Mouse (Mus musculus) heart, adult 8-10 months (tissue): ENCODE data around the gene Mtg2. TPM values are rescaled to one million over a fixed set of nuclear protein-coding genes. Genes with fewer than 3 reads are reported as not detected.

Source experiments
- DNase-seq: peaks from one replicate; pipeline ENCODE4 v3.0.0; 2022; ENCODE audit warnings: low spot score
- total RNA-seq, 4 experiments: library from RNA; stranded (reverse); gene quantifications; 2 replicates each; pipeline ENCODE4 v1.2.4; 2022

The Mtg2 gene
- 10 to 100 TPM; 29.1 to 34.0 (median 30.1) TPM for total RNA-seq

GRCm38 (mm10) chr2:180070481-180071453 is at the start of gene Mtg2:
Gene Mtg2, plus strand, starts transcription at chr2:180070588.
- DNase-seq: peak; percentile 96

- no peak for DNase-seq
These were observed 49.5 kb upstream of the Mtg2 start for GRCm38 (mm10) chr2:180020919-180021318.

DNA sequence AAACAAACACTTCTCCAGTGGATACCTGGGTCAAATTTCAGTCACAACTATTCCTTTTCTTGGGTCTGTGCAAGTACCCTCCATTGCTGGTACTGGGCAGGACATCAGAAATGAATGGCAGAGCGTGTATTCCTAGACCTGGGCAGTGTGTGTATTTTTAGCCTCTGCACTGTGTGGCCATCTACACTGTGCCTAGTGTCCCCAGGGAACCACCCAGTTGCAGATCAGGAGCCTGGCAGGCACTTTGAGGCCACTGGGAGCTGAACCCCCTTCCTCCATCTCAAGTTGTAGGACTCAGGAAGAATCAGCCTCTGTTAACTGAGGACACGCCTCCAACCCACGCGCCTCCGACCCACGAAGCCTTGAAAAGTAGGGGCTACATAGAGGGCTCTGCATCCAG is 47.6 kb upstream of the Mtg2 start:
- no peak for DNase-seq

DNA sequence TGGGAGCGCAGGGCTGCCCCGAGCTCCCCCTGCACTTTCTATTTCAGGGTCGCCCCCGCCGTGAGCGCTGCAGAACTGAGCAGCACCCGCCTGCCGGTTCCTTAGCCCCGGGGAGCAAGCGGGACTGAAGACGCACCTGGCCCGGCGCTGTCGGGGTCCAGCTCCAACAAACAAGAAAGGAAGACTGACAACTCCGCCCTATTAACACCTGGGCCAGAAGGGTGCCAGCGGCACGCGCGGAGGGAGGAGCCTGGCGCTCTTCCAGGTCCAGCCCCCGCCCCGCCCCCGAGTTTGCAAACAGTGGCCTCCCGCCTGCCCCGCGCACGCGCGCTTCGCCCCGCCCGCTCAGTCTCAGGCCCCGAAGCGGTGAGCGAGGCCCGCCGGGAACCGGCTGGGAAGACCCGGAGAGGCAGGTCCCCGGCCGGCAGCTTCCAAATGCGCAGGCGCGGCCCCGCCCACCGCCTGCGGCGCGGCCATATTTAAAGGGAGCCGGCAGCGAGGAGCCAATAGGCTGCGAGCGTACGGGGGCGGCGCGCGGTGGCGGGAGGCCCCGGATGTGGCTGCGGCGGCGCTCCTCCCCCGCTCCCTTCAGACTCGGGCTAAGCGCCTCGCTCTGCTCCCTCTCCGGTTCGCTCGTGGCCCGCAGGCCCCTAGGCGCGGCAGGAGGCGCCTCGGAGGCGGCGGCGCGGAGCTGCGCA is 45.8 kb upstream of the Mtg2 start, which contains the start of gene Lsm14b:
Gene Lsm14b (plus strand): TSS at position 587 of the 698 bp plus-strand sequence.
- DNase-seq: peak; percentile 97

GRCm38 (mm10) chr2:180025135-180025860 is 45.1 kb upstream of the Mtg2 start:
- DNase-seq: no peak

GRCm38 (mm10) chr2:180025861-180026200 is 44.6 kb upstream of the Mtg2 start:
- DNase-seq: no peak

GRCm38 (mm10) chr2:180027768-180028167 is 42.6 kb upstream of the Mtg2 start:
- DNase-seq: no peak

DNA sequence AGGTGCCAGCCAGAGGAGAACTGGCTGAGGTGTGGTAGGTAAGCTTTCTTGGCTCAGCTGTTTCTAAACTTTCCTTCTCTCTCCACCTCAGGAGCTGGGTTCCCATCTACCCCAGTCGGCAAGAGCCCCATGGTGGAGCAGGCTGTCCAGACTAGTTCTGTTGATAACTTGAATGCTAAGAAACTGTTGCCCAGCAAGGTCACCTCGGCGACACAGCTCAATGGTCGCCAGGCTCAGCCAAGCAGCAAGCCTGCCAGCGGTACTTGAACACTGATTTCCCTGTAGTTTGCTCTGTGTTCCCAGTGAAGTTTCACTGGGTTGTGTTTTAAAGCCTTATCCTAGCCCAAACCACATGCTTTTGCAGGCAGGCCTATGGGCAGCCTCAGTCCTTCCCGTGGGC is 39.1 kb upstream of the Mtg2 start:
- DNase-seq: no peak

GRCm38 (mm10) chr2:180032925-180033324 is 37.5 kb upstream of the Mtg2 start:
- DNase-seq: no peak

DNA sequence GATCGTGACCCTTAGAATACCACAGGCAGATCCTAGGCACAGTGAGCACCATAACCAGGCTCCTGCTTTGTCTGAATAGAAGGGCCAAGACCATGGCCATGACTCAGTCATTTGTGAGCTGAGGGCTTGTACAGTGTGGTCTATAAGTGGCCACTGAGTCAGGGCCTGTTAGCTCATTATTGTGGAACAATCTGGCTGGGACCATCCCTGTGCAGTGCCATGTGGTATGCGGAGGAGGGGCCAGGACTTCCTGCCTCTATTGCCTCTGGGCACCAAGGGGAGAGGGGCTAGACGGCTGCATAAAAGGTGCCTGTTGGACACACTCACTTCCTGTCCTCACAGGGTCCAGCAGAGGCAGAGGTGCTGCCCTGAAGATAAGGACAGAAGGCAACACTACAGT is 36.4 kb upstream of the Mtg2 start:
- no peak for DNase-seq

- no peak for DNase-seq
These were observed 35.6 kb upstream of the Mtg2 start for GRCm38 (mm10) chr2:180034753-180035152.

GRCm38 (mm10) chr2:180040406-180040805 is 30.0 kb upstream of the Mtg2 start:
- DNase-seq: no peak

GRCm38 (mm10) chr2:180041577-180042255 is 28.7 kb upstream of the Mtg2 start:
- no peak for DNase-seq

- DNase-seq: peak; percentile 75
These were observed 28.0 kb upstream of the Mtg2 start, which contains the start of the genes Psma7 and Ss18l1 for GRCm38 (mm10) chr2:180042256-180042857. Gene Psma7, minus strand, starts transcription at chr2:180042433. Gene Ss18l1, plus strand, starts transcription at chr2:180042509.

- DNase-seq: no peak
These were observed 27.4 kb upstream of the Mtg2 start for GRCm38 (mm10) chr2:180042858-180043515.

GRCm38 (mm10) chr2:180045283-180045682 is 25.1 kb upstream of the Mtg2 start:
- DNase-seq: peak; percentile 68

GRCm38 (mm10) chr2:180047580-180047979 is 22.8 kb upstream of the Mtg2 start:
- DNase-seq: no peak

- no peak for DNase-seq
These were observed 22.3 kb upstream of the Mtg2 start for GRCm38 (mm10) chr2:180047980-180048635.

DNA sequence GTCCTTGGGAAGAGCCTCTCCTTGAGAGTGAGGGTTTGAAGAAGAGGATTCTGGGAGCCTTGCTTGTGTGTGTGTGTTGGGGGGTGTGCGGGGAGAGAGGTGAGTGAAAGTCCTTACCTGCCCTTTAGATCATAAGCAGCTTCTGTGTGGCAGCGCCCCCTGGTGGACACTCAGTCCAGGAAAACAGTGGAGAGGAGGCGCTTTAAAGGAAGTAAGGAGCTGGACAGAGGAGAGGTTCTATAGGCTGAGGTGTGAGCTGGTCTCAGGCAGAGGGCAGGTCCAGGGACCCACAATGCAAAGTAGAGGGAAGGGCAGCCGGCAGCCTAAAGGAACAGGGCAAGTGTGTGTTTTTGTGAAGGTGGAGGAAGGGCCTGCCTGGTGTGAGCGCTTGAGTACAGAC is 19.4 kb upstream of the Mtg2 start:
- DNase-seq: peak; percentile 74
